Mouse (Mus musculus): ENCODE data around the gene Cmtm2a.
"Not testable (repeated sequence)": the region's sequence is repeated elsewhere in the genome, so short reads cannot be mapped to it uniquely, and the experiment has no call there.

Gene Cmtm2a

DNA sequence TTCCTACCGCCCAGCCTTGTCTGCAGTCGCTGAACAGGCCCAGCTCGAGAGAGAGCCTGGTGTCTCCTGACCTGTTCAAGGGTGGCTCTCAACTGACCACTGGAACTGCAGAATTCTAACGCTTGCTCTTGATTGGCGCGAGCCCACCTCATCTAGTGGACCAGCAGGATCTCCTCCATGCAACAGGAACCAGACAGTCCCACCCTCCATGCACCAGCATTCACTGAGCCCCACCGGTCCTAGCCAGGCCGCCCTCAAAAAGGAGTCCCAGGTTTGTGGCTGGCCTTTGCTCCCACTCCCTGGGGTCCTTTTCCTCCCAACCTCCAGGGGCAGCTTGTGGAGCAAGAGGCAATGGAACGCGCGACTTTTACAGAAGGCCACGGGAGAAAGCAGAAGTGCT, at the start of gene Cmtm2a:
TSS of gene Cmtm2a (minus strand) at position 101 of the 400 bp plus-strand sequence.
- DNase-seq (ENCODE audit: low read depth, low spot score): not testable (repeated sequence)

DNA sequence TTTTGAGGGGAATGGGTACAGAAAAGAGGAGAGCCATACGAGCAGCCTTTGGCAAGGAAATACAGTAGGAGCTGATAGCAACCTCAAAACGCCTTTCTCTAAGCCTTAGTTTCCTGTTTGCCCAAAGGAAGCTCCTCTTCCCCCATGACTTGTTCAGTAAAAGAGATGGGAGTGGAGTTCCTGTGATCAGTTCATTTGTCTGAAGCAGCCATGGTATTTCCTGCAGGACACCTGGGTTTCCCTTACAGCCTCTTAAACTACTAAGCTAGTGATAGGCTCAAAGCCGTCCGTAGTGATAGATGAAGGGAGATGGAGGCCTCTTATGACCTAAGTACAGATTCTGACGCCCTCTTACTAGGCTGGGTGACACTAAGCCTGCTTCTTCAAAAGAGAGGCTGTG, 49.4 kb upstream of the Cmtm2a start:
- peak; percentile 5 for DNase-seq (ENCODE audit: low read depth, low spot score)

DNA sequence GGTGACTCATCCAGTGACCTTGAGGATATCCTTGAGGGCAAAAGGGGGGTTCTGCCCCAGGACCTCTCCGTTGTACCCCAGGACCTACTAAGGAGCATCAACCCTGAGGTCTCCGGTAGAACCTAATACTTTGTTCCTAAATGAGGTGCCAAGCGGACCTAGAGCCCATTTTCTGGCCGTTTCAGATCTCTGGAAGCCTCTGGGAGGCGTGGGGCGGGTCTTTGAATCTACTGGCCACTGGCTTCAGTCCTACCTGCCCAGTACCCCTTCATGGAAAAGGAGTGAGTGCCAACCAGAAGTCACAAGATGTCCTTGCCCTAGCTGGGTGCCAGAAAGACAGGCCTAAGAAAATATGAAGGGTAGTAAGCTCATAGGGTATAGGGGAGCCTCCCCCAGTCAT, 48.7 kb upstream of the Cmtm2a start:
- peak; percentile 4 for DNase-seq (ENCODE audit: low read depth, low spot score)

DNA sequence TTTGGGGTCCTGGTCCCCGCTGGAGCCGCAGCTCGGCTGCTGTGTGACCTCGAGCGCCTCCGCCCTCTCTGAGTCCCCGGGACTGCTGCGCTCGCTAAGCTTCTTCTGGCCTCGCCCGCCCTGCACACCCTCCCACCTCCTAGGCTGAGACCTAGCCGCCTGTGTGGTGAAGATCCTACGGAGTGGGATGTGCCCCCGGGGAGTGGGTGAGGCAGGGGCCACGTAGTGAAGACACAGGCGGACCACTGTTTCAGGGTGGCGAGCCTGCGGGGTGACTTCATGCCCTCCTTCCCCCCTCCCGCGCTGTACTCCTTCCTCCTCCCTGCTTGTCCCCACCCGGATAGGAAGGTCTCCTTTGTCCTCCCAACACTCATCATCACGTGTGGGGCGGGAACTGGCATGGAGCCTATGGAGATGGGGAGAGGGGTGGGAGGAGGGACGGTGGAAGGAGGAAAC, 48.2 kb upstream of the Cmtm2a start:
- no peak for DNase-seq (ENCODE audit: low read depth, low spot score)

DNA sequence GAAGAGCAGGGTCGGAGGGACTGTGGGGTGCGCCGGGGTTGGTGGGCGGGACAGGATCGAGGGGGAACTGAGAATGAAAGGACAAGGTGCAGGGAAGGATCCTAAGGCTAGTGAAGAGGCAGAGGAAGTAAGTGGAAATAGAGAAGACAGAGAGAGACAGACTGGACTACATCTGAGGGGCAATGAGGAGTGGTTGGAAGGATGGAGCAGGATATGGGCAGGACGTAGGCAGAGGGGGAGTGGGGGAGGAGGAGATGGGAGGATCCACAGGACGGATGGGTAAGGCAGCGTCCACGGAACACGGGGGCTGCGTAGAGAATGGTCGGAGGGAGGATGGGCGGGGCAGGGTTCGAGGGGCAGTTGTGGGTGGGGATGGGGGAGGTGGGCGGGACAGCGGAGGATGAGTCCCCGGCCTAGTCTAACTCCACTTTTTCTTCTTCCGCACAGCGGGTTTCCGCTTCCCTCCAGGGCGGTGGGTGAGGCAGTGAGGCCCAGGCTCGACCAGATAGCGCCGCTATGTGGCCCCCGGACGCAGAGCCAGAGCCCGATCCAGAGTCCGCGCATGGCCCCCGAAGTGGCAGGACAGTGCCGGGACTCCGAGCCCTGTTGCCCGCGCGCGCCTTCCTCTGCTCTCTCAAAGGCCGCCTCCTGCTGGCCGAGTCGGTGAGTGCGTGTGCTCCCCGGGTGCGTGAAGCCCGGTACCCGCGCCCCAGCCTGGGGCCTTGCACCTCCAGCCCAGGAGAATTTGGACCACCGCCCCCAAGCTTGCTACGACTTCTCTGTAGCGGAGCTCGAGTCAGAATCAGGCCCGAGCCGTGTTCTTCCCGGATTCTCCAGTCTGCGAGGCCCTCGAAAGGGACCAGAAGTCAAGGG, 47.5 kb upstream of the Cmtm2a start:
- DNase-seq (ENCODE audit: low read depth, low spot score): peak; percentile 86

DNA sequence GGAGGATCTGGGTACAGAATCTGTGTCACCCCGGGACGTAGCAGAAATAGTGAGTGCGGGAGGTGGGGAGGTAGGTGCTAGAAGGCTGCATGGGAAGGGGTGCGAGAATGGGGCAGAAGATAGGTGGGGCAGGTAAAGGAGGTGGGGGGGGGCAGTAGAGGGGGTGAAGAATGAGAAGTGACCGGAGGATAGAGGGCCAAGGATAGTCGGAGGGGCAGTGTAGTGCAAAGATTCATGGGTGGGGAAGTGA, 46.9 kb upstream of the Cmtm2a start:
- no peak for DNase-seq (ENCODE audit: low read depth, low spot score)

DNA sequence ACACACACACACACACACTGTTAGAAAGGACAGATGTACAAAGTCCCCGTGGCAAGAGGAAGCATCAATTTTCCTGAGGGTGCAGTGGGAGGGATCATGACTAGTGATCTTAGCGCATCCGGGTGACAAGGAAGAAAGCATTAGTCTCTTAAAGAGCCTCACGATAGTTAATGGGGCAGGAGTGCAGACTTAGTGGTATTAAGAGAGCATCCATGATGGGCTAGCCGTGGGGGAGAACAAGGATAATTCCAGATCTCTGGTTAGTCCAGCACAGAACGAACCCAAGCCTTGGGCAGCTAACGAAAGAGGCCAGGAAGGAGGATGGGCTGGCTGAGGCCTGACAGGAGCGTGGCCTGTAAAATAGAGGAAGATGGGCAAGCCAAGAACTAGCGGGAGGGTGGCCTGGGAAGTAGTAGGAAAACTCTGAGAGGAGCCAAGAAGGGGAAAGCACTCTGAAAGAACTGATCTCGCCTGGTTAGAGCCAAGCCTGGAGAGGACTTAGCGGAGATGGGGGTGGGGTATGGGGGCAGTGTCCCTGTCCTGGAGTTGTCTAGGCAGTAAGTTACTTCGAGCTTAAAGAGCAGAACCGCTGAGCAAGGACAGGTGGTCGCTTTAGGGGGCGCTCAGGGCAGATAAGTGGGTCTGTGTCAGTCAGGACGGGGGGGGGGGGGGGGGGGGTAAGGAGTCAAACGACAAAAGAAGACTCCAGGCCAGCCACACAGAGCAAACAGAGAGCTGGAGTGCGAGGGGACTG, 46.4 kb upstream of the Cmtm2a start, which contains the start of gene Cmtm3:
TSS of gene Cmtm3 (plus strand) at position 182 of the 754 bp plus-strand sequence.
- DNase-seq (ENCODE audit: low read depth, low spot score): peak; percentile 11

DNA sequence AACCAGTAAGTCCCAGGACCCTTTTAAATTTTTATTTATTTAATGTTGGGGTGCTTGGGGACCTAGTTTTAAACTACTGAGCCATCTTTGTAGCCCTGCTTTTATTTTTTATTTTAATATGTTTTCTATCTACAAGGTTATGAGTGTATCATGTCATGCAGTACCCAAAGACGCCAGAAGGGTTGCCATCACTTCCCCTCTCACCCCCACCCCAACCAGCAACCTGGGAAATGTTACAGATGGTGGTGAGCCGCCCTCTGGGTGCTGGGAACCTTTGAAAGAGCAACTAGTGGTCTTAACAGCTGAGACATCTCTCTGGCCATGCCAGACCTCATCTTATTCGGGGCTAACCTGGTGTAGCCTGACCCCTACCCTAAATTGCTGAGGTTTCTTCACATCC, 44.9 kb upstream of the Cmtm2a start:
- DNase-seq (ENCODE audit: low read depth, low spot score): peak; percentile 49

DNA sequence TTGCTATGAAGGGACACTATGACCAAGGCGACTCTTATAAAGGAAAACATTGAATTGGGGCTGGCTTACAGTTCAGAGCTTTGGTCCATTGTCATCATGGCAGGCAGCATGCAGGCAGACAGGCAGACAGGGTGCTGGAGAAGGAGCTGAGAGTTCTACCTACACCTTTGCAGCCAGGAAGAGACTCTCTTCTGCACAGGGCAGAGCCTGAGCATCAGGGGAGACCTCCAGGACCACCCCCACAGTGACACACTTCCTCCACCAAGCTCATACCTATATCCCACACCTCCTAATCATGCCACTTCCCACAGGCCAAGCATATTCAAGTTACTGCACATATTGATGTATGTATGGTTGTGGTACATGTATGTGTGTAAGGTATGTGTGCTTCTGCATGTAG, 43.8 kb upstream of the Cmtm2a start:
- DNase-seq (ENCODE audit: low read depth, low spot score): no peak

DNA sequence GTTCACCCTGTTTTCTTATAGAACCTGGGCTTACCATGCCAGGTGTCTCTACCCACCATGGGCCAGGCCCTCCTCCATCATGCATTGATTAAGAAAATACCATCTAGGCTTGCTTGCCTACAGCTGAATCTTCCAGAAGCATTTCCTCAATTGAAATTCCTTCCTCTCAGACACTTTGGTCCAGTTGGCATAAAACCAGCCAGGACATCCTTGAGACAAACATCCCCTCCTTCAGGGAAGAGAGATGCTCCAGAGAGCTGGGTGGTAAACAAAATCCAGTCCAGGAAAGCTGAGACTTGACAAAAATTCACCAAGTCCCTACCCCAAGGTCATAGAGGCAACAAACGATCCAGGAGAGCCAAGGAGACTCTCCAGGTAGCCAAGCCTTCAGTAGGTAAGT, 41.2 kb upstream of the Cmtm2a start:
- DNase-seq (ENCODE audit: low read depth, low spot score): no peak

DNA sequence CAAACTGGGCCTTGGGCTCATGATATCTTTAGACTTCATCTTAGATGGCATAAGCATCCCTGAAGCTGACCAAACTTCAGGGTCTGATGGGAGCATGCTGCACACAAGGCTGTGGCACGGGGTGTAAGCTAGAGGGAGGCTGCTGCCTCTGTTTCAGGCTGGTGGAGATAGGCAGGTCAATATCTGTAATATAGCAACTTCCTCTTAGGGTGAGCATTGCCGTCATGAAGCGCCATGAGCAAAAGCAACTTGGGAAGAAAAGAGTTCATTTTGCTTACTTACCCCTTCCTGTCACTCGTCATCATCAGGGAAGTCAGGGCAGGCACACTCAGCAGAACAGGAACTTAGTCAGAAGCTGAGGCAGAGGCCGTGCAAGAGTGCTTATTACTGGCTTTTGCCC, 40.8 kb upstream of the Cmtm2a start:
- no peak for DNase-seq (ENCODE audit: low read depth, low spot score)

DNA sequence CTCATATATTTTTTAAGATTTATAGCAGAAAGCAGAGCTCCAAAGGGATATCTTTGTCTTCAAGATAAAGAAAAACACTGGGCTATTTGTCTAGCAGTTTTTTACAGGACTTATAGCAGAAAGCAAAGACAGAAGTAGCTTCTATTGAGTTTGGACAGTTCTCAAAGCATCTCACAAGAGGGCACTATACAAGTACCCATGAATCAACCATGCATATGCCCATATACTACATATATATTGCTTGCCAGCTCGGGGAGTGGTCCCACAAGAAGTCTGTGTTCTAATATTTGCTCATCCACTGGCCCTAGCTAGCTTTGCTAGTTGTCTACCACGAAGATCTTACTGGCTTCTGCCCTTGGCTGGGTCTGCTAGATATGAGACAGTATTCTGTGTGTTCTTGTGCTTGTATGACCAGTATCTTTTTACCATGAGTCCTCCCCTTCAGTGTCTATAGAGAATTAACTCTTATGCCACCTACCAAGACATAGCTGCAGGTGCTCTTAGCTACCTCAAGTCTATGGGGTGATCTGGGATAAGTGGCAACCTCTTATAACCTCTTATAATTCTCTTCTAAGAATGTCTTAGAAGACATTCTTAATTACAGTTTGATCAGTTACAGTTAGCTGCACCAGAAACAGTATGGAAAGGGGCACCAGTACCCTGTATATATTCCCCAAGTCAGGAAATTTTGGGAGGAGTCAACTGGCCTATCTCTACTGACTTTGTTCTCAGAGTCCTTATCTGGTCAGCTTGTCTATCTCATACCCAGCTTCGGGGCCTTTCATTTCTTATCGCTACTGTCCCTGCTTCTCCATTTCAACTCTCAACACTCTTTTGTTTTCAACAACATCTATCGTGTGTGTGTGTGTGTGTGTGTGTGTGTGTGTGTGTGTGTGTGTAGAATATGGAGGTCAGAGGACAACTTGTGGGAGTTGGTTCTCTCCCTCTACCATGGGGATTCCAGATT, 40.0 kb upstream of the Cmtm2a start:
- no peak for DNase-seq (ENCODE audit: low read depth, low spot score)

DNA sequence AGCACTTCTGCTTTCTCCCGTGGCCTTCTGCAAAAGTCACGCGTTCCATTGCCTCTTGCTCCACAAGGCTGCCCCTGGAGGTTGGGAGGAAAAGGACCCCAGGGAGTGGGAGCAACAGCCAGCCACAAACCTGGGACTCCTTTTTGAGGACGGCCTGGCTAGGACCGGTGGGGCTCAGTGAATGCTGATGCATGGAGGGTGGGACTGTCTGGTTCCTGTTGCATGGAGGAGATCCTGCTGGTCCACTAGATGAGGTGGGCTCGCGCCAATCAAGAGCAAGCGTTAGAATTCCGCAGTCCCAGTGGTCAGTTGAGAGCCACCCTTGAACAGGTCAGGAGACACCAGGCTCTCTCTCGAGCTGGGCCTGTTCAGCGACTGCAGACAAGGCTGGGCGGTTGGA, 28.9 kb upstream of the Cmtm2a start, which contains the start of gene Cmtm2b:
TSS of gene Cmtm2b (plus strand) at position 301 of the 400 bp plus-strand sequence.
- DNase-seq (ENCODE audit: low read depth, low spot score): not testable (repeated sequence)

DNA sequence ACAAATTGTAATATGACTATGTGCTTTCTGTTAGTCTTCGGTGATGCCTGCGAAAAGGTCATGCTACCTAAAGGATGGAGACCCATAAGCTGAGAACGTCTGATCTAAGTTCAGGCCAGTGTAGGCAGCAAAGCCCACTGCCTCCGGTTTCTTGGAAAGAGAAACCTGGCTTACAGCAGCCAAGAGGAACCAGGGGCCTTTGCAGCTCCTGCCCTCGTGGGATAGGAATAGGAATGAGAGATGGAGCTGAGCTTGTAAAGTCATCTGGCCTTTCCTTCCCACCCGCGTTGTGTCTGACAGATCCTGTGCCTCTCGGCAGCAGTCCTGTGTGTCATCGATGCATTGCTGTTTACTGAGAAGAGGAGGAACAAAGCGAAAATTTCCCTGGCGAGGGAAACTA, 28.3 kb upstream of the Cmtm2a start, which contains the start of gene Gm11020:
TSS of gene Gm11020 (plus strand) at position 301 of the 400 bp plus-strand sequence.
- DNase-seq (ENCODE audit: low read depth, low spot score): not testable (repeated sequence)

DNA sequence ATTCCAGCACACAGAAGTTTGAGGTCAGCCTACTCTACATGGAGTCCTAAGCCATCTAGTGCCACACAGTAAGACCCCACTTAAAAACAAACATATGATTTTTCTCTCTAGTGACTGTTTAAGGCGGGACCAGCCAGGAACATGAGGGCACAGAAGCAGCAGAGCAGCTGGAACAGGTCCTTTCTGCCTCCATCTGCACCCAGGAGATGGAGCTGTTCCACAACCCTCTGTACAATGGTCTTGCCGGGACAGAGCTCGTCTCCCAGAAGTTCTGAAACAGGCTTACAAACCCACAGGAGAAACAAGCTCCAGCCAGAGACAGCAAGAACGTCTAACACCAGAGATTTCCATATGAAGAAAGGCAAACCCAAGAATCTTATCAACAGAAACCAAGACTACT, 20.3 kb upstream of the Cmtm2a start:
- no peak for DNase-seq (ENCODE audit: low read depth, low spot score)

DNA sequence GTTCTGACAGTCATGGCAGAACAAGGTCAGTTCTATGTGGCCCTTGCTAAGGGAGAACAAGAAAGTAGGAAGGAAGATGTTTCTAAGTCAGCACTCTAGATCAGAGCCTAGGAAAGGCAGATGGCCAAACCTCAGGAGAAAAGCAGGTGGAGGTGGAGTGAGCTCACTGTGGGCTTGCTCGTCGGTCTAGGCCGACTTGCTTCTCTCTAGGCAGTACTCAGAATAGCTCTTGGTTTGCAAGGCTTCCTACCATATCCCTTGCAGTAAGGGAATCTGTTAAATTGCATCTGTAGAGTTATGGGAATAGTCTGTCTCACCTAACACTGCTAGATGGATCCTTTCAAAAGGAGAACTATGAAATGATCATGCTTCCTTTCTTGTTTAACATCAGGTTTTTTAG, 19.0 kb upstream of the Cmtm2a start:
- DNase-seq (ENCODE audit: low read depth, low spot score): not testable (repeated sequence)

DNA sequence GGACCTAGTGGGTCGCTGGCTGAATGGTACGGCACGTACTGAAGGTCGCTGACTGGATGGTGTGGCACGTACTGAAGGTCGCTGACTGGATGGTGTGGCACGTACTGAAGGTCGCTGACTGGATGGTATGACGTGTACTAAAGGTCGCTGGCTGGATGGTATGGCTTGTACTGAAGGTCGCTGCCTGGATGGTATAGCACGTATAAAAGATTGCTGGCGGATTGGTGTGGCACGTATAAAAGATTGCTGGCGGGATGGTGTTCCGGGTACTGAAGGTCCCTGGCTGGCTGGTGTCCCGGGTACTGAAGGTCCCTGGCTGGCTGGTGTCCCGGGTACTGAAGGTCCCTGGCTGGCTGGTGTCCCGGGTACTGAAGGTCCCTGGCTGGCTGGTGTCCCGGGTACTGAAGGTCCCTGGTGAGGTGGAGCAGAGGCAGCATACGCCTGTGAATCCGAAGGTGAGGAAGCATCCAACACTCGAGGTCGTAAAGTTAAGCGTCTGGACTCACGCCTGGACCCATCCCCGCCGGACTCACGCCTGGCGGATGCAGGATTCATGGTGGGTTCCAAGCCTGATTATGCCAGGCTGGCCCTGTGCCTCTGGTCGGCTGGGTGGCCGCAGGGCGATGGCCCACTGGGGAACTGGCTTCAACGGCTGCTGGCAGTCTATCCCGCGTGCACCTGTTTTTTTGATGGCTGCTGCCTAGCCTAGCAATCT, 16.6 kb upstream of the Cmtm2a start, which contains the start of the genes Gm45711 and Cmtm1:
TSS of gene Gm45711 (minus strand) at position 641 of the 715 bp plus-strand sequence.
TSS of gene Cmtm1 (minus strand) at position 705 of the 715 bp plus-strand sequence.
- not testable (repeated sequence) for DNase-seq (ENCODE audit: low read depth, low spot score)

DNA sequence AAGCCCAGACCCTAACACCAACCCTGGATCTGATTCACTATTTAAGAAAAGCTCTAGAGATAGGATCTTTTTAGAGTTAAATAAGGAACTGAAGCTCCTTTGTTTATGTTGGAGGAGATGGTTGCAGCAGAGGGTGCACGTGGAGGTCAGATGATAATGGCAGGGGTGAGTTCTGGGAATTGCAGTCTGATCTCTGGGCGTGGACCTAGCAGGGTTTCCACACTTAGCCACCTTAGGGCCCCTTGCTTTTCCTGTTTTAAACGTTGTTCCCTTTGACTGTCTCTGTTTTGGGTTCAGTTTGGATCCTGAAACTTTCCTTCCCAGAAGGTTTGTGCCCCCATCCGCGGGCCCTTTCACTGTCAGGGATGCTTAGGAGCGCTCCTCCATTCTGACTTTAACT, 15.4 kb upstream of the Cmtm2a start:
- not testable (repeated sequence) for DNase-seq (ENCODE audit: low read depth, low spot score)

DNA sequence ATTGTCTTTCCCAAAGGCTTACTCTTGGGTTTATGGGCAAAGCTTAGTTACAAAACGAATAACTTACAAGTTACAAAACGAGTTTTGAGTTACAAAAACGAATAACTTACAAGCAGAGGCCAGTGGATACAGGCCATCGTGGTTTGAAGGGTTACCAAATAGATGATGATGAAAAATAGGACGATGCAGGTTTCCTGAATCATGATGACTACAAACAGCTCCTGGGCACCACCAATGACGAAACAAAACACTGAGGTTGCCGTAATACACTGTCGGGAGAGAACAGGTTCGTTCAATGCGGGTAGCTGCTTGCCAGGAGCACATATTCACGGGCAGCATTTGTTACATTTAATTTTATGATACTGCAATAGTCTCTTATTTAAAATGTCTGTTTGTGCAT, 12.0 kb upstream of the Cmtm2a start:
- no peak for DNase-seq (ENCODE audit: low read depth, low spot score)

DNA sequence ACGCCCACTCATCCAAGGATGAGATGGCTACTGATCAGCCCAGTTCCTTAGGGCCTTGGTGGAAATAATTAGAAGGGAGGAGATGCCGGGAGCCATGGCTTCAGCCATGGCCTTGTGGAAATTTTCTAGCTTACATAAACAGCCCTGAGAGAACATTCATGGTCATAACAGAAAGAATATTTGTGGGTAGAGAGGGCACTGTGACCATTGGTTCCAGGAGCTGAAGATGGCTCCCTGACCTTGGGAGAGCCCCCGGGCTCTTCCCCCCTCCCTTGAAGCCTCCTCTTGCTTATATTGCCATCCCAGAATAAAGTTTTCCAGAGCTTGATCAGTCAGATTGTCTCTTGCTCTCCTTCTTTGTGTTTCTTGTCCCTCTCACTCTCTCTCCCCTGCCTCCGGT, 9.6 kb upstream of the Cmtm2a start:
- DNase-seq (ENCODE audit: low read depth, low spot score): not testable (repeated sequence)

DNA sequence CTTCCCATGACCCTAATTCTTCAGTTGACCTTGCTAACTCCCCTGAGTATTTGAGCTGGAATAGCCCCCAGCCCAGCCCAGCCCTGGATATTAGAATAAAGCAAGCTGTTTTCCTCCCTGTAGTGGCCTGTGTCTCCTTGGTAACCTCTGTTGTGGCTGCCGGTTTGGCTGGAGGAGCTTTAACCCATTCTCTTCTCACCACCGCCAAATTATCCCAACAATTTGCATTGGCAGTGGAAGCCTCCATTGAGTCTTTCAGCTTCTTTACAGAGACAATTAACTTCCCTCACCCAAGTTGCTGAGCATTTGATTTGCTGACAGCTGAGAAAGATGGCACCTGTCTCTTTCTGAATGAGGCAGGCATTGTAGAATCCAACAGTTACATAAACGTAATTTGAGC, 8.6 kb upstream of the Cmtm2a start:
- DNase-seq (ENCODE audit: low read depth, low spot score): not testable (repeated sequence)

Measured in A20 (cell line).